Mouse (Mus musculus) v-Abl transformed pro-B cells (cell line): ENCODE measurements around the gene Olfr1373.

Experiments
- in situ Hi-C, 2 experiments: fragments of 400-800 bp; cut with MboI; formaldehyde crosslinking; loops; one replicate each; pipeline ENCODE4 v1.15.1; 2025; ENCODE audit not compliant: unreplicated experiment in 2 of 2

Gene Olfr1373

GRCm38 (mm10) chr11:52108796-52109195, 36.5 kb downstream of the Olfr1373 start:
- in situ Hi-C loops, result no loop called here

GRCm38 (mm10) chr11:52106438-52106837, 38.9 kb downstream of the Olfr1373 start:
- in situ Hi-C loops, result no loop called here

GRCm38 (mm10) chr11:52106037-52106436, 39.3 kb downstream of the Olfr1373 start:
- in situ Hi-C loops, result no loop called here

GRCm38 (mm10) chr11:52105503-52105902, 39.8 kb downstream of the Olfr1373 start:
- in situ Hi-C loops, result no loop called here

GRCm38 (mm10) chr11:52102977-52103376, 42.4 kb downstream of the Olfr1373 start:
- in situ Hi-C loops, result no loop called here

GRCm38 (mm10) chr11:52099771-52100219, 45.5 kb downstream of the Olfr1373 start:
- in situ Hi-C loops, result no loop called here

- in situ Hi-C loops, result no loop called here
These were observed 46.1 kb downstream of the Olfr1373 start for GRCm38 (mm10) chr11:52099031-52099761.

- in situ Hi-C loops, result no loop called here
These were observed 46.9 kb downstream of the Olfr1373 start, which contains the start of gene Ppp2ca for GRCm38 (mm10) chr11:52098398-52098946. Gene Ppp2ca (plus strand): TSS chr11:52098681.

GRCm38 (mm10) chr11:52097596-52097995, 47.7 kb downstream of the Olfr1373 start:
- in situ Hi-C loops, result no loop called here

GRCm38 (mm10) chr11:52097016-52097415, 48.3 kb downstream of the Olfr1373 start:
- in situ Hi-C loops, result no loop called here
